Mouse (Mus musculus) neural tube, embryonic 15.5 days (tissue): ENCODE results near the gene Eno3. TPM values are rescaled to one million over a fixed set of nuclear protein-coding genes. Genes with fewer than 3 reads are reported as not detected.

Experiments
- ATAC-seq: fragments of 200-750 bp; cut with Nextera tagmentation; 2 replicates; pipeline ENCODE4 v1.8.0; 2017; ENCODE audit warnings: mild to moderate bottlenecking, moderate TSS enrichment, moderate library complexity; ENCODE audit not compliant: low FRiP score
- H3K27ac ChIP-seq: fragments of 300-500 bp; sonication (generic); replicated peaks from 2 replicates; pipeline ENCODE4 v1.5.1; 2015; ENCODE audit warnings: mild to moderate bottlenecking, inconsistent platforms
- H3K27me3 ChIP-seq: fragments of 300-500 bp; sonication (generic); replicated peaks from 2 replicates; pipeline ENCODE4 v1.6.1; 2015; ENCODE audit warnings: inconsistent platforms
- H3K36me3 ChIP-seq: fragments of 300-500 bp; sonication (generic); 2 replicates; pipeline ENCODE4 v1.6.1; 2015; ENCODE audit warnings: inconsistent platforms
- H3K4me1 ChIP-seq: fragments of 300-500 bp; sonication (generic); 2 replicates; pipeline ENCODE4 v1.6.1; 2015; ENCODE audit warnings: inconsistent platforms
- H3K4me2 ChIP-seq: fragments of 300-500 bp; sonication (generic); 2 replicates; pipeline ENCODE4 v1.6.1; 2015; ENCODE audit warnings: inconsistent platforms, mild to moderate bottlenecking, moderate library complexity
- H3K4me3 ChIP-seq: fragments of 300-500 bp; sonication (generic); replicated peaks from 2 replicates; pipeline ENCODE4 v1.5.1; 2015; ENCODE audit warnings: mild to moderate bottlenecking, inconsistent platforms
- H3K9ac ChIP-seq: fragments of 300-500 bp; sonication (generic); replicated peaks from 2 replicates; pipeline ENCODE4 v1.6.1; 2015; ENCODE audit warnings: mild to moderate bottlenecking, inconsistent platforms
- H3K9me3 ChIP-seq: fragments of 300-500 bp; sonication (generic); replicated peaks from 2 replicates; pipeline ENCODE4 v1.6.1; 2016; ENCODE audit warnings: inconsistent platforms
- WGBS: fragments of 180-500 bp; shearing (Covaris S2); methylation state at CpG from one replicate; pipeline ENCODE4 v1.1.7; 2015; ENCODE audit warnings: mixed read lengths; 5-methylcytosine and 5-hydroxymethylcytosine counted together
- polyA plus RNA-seq: library from polyadenylated mRNA; unstranded; fragments of >200 nt; fragmentation: Nextera tagmentation; extraction: Ambion mirVana; gene quantifications from 2 replicates; pipeline ENCODE4 v1.2.1, GENCODE M21; 2015

The Eno3 gene
- polyA plus RNA-seq, 1 experiment from 2014 or later, result 17.5 TPM

GRCm38 (mm10) chr11:70626877-70627276 is 30.1 kb upstream of the Eno3 start:
- no peak overlapping the region for H3K4me2 ChIP-seq
- H3K9ac ChIP-seq, result no peak overlapping the region
- no peak overlapping the region for H3K27ac ChIP-seq
- no peaks in the 10 kb centered on the region for H3K36me3 ChIP-seq
- H3K27me3 ChIP-seq, result no peaks in the 10 kb centered on the region
- no peaks in the 10 kb centered on the region for H3K4me1 ChIP-seq
- ATAC-seq, result no peak
- no peaks in the 10 kb centered on the region for H3K9me3 ChIP-seq
- H3K4me3 ChIP-seq, result no peak overlapping the region
- 83% methylated on average over 4 of the region's 4 CpGs for WGBS

GRCm38 (mm10) chr11:70628431-70628830 is 28.6 kb upstream of the Eno3 start:
- H3K27ac ChIP-seq, result no peak overlapping the region
- H3K36me3 ChIP-seq, result no peaks in the 10 kb centered on the region
- H3K4me3 ChIP-seq, result no peak overlapping the region
- no peak for ATAC-seq
- no peak overlapping the region for H3K4me2 ChIP-seq
- WGBS, result 63% methylated on average over 2 of the region's 2 CpGs
- no peaks in the 10 kb centered on the region for H3K27me3 ChIP-seq
- no peaks in the 10 kb centered on the region for H3K9me3 ChIP-seq
- no peaks in the 10 kb centered on the region for H3K4me1 ChIP-seq
- H3K9ac ChIP-seq, result no peak overlapping the region

GRCm38 (mm10) chr11:70629557-70629956 is 27.4 kb upstream of the Eno3 start:
- 62% methylated on average over 5 of the region's 5 CpGs for WGBS
- H3K4me3 ChIP-seq, result no peak overlapping the region
- no peaks in the 10 kb centered on the region for H3K4me1 ChIP-seq
- no peak overlapping the region for H3K27ac ChIP-seq
- H3K9ac ChIP-seq, result no peak overlapping the region
- no peaks in the 10 kb centered on the region for H3K36me3 ChIP-seq
- H3K4me2 ChIP-seq, result no peak overlapping the region
- no peaks in the 10 kb centered on the region for H3K9me3 ChIP-seq
- no peaks in the 10 kb centered on the region for H3K27me3 ChIP-seq
- no peak for ATAC-seq

GRCm38 (mm10) chr11:70630129-70630528 is 26.9 kb upstream of the Eno3 start:
- Histone ChIP-seq H3K27me3 (no peaks in the 10 kb centered on the region), H3K4me1 (no peaks in the 10 kb centered on the region), H3K4me2 (no peak overlapping the region), H3K27ac (no peak overlapping the region), H3K9me3 (no peaks in the 10 kb centered on the region), H3K4me3 (no peak overlapping the region), H3K36me3 (no peaks in the 10 kb centered on the region), H3K9ac (no peak overlapping the region)
- no peak for ATAC-seq
- WGBS, result 79% methylated on average over 7 of the region's 7 CpGs

- 84% methylated on average over 4 of the region's 4 CpGs for WGBS
- Histone ChIP-seq H3K4me2 (no peak overlapping the region), H3K9me3 (no peaks in the 10 kb centered on the region), H3K4me3 (no peak overlapping the region), H3K9ac (no peak overlapping the region), H3K27me3 (no peaks in the 10 kb centered on the region), H3K36me3 (no peaks in the 10 kb centered on the region), H3K27ac (no peak overlapping the region), H3K4me1 (no peaks in the 10 kb centered on the region)
- ATAC-seq, result no peak
Observed at GRCm38 (mm10) chr11:70635601-70636000, 21.4 kb upstream of the Eno3 start.

- H3K4me2 ChIP-seq, result no peak overlapping the region
- no peak for ATAC-seq
- no peak overlapping the region for H3K9ac ChIP-seq
- H3K27ac ChIP-seq, result no peak overlapping the region
- no peaks in the 10 kb centered on the region for H3K27me3 ChIP-seq
- no peaks in the 10 kb centered on the region for H3K4me1 ChIP-seq
- no peaks in the 10 kb centered on the region for H3K9me3 ChIP-seq
- no peak overlapping the region for H3K4me3 ChIP-seq
- peaks cover 5% of the 10 kb centered on the region for H3K36me3 ChIP-seq
- WGBS, result 89% methylated on average over 1 of the region's 1 CpGs
Observed at GRCm38 (mm10) chr11:70637764-70638163, 19.2 kb upstream of the Eno3 start.

- no peaks in the 10 kb centered on the region for H3K4me1 ChIP-seq
- no peak for ATAC-seq
- H3K4me3 ChIP-seq, result no peak overlapping the region
- H3K4me2 ChIP-seq, result no peak overlapping the region
- no peaks in the 10 kb centered on the region for H3K27me3 ChIP-seq
- WGBS, result 98% methylated on average over 1 of the region's 1 CpGs
- no peak overlapping the region for H3K27ac ChIP-seq
- peaks cover 7% of the 10 kb centered on the region for H3K36me3 ChIP-seq
- no peak overlapping the region for H3K9ac ChIP-seq
- no peaks in the 10 kb centered on the region for H3K9me3 ChIP-seq
Observed at GRCm38 (mm10) chr11:70638293-70638692, 18.7 kb upstream of the Eno3 start.

- H3K27ac ChIP-seq, result no peak within 1 kb of the TSS
- H3K36me3 ChIP-seq, result peaks cover 7% of the 10 kb centered on the region
- no peak within 1 kb of the TSS for H3K4me3 ChIP-seq
- ATAC-seq, result no peak
- no peaks in the 10 kb centered on the region for H3K27me3 ChIP-seq
- H3K9ac ChIP-seq, result no peak within 1 kb of the TSS
- H3K4me1 ChIP-seq, result no peaks in the 10 kb centered on the region
- no peak within 1 kb of the TSS for H3K4me2 ChIP-seq
- H3K9me3 ChIP-seq, result no peaks in the 10 kb centered on the region
- 54% methylated on average over 5 of the region's 5 CpGs for WGBS
Observed at GRCm38 (mm10) chr11:70638714-70639278, 18.2 kb upstream of the Eno3 start, which contains the start of gene Gp1ba. TSS of gene Gp1ba (plus strand) at chr11:70639122.

- Histone ChIP-seq H3K36me3 (peaks cover 18% of the 10 kb centered on the region), H3K9me3 (no peaks in the 10 kb centered on the region), H3K27me3 (no peaks in the 10 kb centered on the region), H3K4me1 (peaks cover 5% of the 10 kb centered on the region), H3K4me2 (no peak overlapping the region), H3K9ac (no peak overlapping the region), H3K4me3 (no peak overlapping the region), H3K27ac (no peak overlapping the region)
- no peak for ATAC-seq
- 87% methylated on average over 8 of the region's 8 CpGs for WGBS
Observed at GRCm38 (mm10) chr11:70639976-70640375, 17.0 kb upstream of the Eno3 start.

- Histone ChIP-seq H3K9ac (no peak overlapping the region), H3K9me3 (no peaks in the 10 kb centered on the region), H3K4me1 (peaks cover 18% of the 10 kb centered on the region), H3K36me3 (peaks cover 24% of the 10 kb centered on the region), H3K4me3 (no peak overlapping the region), H3K4me2 (no peak overlapping the region), H3K27ac (no peak overlapping the region), H3K27me3 (no peaks in the 10 kb centered on the region)
- ATAC-seq, result no peak
- 82% methylated on average over 7 of the region's 7 CpGs for whole genome bisulfite sequencing
Observed at GRCm38 (mm10) chr11:70641241-70641640, 15.8 kb upstream of the Eno3 start.

- Histone ChIP-seq H3K36me3 (peaks cover 24% of the 10 kb centered on the region), H3K4me1 (peaks cover 26% of the 10 kb centered on the region), H3K27ac (no peak overlapping the region), H3K27me3 (no peaks in the 10 kb centered on the region), H3K9me3 (no peaks in the 10 kb centered on the region), H3K9ac (no peak overlapping the region), H3K4me3 (no peak overlapping the region), H3K4me2 (no peak overlapping the region)
- ATAC-seq, result no peak
- 92% methylated on average over 6 of the region's 6 CpGs for WGBS
Observed at GRCm38 (mm10) chr11:70643051-70643450, 14.0 kb upstream of the Eno3 start.

- WGBS, result 94% methylated on average over 8 of the region's 8 CpGs
- Histone ChIP-seq H3K4me1 (peaks cover 41% of the 10 kb centered on the region), H3K9me3 (no peaks in the 10 kb centered on the region), H3K36me3 (peaks cover 34% of the 10 kb centered on the region), H3K27ac (no peak overlapping the region), H3K4me2 (no peak overlapping the region), H3K27me3 (no peaks in the 10 kb centered on the region), H3K4me3 (no peak overlapping the region), H3K9ac (no peak overlapping the region)
- ATAC-seq, result no peak
Observed at GRCm38 (mm10) chr11:70644564-70645103, 12.4 kb upstream of the Eno3 start.
